Mouse (Mus musculus) embryonic fibroblast, embryonic 13.5 days (primary cell): ENCODE measurements around the gene Mkrn2. TPM values are rescaled to one million over a fixed set of nuclear protein-coding genes. Genes with fewer than 3 reads are reported as not detected.

Source experiments
- H3K27ac ChIP-seq: 2 replicates; pipeline ENCODE4 v1.5.1; 2012; ENCODE audit warnings: low read length, control low read depth, inconsistent platforms; ENCODE audit not compliant: insufficient read depth
- H3K4me1 ChIP-seq: 2 replicates; pipeline ENCODE4 v1.6.1; 2011; ENCODE audit warnings: low read length; ENCODE audit not compliant: control insufficient read depth, insufficient read depth
- H3K4me3 ChIP-seq: 2 replicates; pipeline ENCODE4 v1.5.1; 2011; ENCODE audit warnings: mild to moderate bottlenecking, control low read depth, low read length; ENCODE audit not compliant: insufficient read depth
- CTCF ChIP-seq: IDR thresholded peaks from 2 replicates; pipeline ENCODE4 v1.5.1; 2011; ENCODE audit warnings: mild to moderate bottlenecking, control low read depth, low read length, moderate library complexity, borderline replicate concordance; ENCODE audit not compliant: insufficient read depth
- POLR2A ChIP-seq: IDR thresholded peaks from 2 replicates; pipeline ENCODE4 v1.6.1; 2011; ENCODE audit warnings: low read depth, mild to moderate bottlenecking, control low read depth, low read length, moderate library complexity
- polyA plus RNA-seq: library from polyadenylated mRNA; stranded (reverse); fragments of >200 nt; gene quantifications from 2 replicates; pipeline ENCODE4 v1.2.4, GENCODE M21; 2011; ENCODE audit warnings: low read depth; ENCODE audit not compliant: missing spikeins, insufficient read length

Gene Mkrn2
- polyA plus RNA-seq, 1 experiment, result 22.2 TPM

- Histone ChIP-seq H3K27ac (no peak overlapping the region), H3K4me1 (no peaks in the 10 kb centered on the region), H3K4me3 (no peak overlapping the region)
- TF ChIP-seq POLR2A (no peak), CTCF (no peak)
Measured at GRCm38 (mm10) chr6:115582328-115583115, 19.2 kb upstream of the Mkrn2 start.

GRCm38 (mm10) chr6:115583430-115584125 lies 18.1 kb upstream of the Mkrn2 start:
- no peak overlapping the region for H3K27ac ChIP-seq
- H3K4me3 ChIP-seq, result no peak overlapping the region
- TF ChIP-seq CTCF (no peak), POLR2A (no peak)
- H3K4me1 ChIP-seq, result no peaks in the 10 kb centered on the region

DNA sequence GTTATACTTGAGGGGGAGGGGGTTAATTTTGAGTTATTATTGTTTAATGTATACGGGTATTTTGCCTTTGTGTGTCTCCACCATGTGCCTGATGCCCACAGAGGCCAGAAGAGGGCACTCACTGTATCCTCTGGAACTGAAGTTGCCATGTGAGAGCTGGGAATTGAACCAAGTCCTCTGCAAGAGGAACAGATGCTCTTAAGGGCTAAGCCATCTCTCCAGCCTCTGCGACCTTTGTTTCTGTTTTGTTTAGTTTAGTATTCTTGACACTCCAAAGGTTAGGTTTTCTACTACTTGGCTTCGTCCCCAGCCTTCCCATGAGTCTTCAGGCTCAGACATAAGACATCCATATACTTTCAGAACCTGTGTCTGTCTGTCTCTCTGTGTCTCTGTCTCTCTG lies 17.5 kb upstream of the Mkrn2 start:
- no peaks in the 10 kb centered on the region for H3K4me1 ChIP-seq
- no peak overlapping the region for H3K27ac ChIP-seq
- TF ChIP-seq CTCF (no peak), POLR2A (no peak)
- H3K4me3 ChIP-seq, result no peak overlapping the region

GRCm38 (mm10) chr6:115586321-115586720 lies 15.4 kb upstream of the Mkrn2 start:
- no peak overlapping the region for H3K27ac ChIP-seq
- no peak overlapping the region for H3K4me3 ChIP-seq
- H3K4me1 ChIP-seq, result no peaks in the 10 kb centered on the region
- TF ChIP-seq POLR2A (no peak), CTCF (no peak)

GRCm38 (mm10) chr6:115591692-115592359 lies 9.9 kb upstream of the Mkrn2 start:
- Histone ChIP-seq H3K27ac (no peak overlapping the region), H3K4me3 (no peak overlapping the region), H3K4me1 (no peaks in the 10 kb centered on the region)
- TF ChIP-seq CTCF, result no peak
- no peak for TF ChIP-seq POLR2A

GRCm38 (mm10) chr6:115592458-115592857 lies 9.2 kb upstream of the Mkrn2 start, which contains the start of gene Mkrn2os:
TSS of gene Mkrn2os (minus strand) at chr6:115592576.
- no peak for TF ChIP-seq POLR2A
- no peak for TF ChIP-seq CTCF
- H3K4me1 ChIP-seq, result no peaks in the 10 kb centered on the region
- H3K27ac ChIP-seq, result no peak within 1 kb of the TSS
- H3K4me3 ChIP-seq, result no peak within 1 kb of the TSS

DNA sequence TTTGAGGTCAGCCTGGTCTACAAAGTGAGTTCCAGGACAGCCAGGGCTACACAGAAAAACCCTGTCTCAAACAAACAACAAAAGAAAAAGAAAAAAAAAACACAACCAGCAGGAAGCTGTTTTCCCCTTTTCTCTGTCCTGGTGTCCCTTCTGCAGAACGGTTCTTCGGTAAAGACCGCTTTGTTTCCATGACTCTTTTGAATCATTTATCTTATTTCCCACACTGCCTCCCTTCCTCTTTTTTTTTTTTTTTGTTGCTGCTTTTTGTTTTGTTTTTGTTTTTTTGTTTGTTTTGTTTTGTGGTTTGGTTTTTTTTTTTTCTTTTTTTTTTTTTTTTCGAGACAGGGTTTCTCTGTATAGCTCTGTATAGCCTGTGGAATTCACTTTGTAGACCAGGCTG lies 8.4 kb upstream of the Mkrn2 start:
- no peak for TF ChIP-seq CTCF
- TF ChIP-seq POLR2A, result no peak
- H3K4me1 ChIP-seq, result no peaks in the 10 kb centered on the region

GRCm38 (mm10) chr6:115594463-115594862 lies 7.2 kb upstream of the Mkrn2 start:
- Histone ChIP-seq H3K4me3 (no peak overlapping the region), H3K27ac (no peak overlapping the region), H3K4me1 (no peaks in the 10 kb centered on the region)
- no peak for TF ChIP-seq POLR2A
- no peak for TF ChIP-seq CTCF

More for the DNA sequence above, 8.4 kb upstream of the Mkrn2 start:
- Histone ChIP-seq H3K27ac (no peak overlapping the region), H3K4me3 (no peak overlapping the region)

GRCm38 (mm10) chr6:115595667-115596066 lies 6.0 kb upstream of the Mkrn2 start:
- H3K4me3 ChIP-seq, result no peak overlapping the region
- TF ChIP-seq POLR2A, result no peak
- TF ChIP-seq CTCF, result no peak
- H3K4me1 ChIP-seq, result no peaks in the 10 kb centered on the region
- H3K27ac ChIP-seq, result no peak overlapping the region

DNA sequence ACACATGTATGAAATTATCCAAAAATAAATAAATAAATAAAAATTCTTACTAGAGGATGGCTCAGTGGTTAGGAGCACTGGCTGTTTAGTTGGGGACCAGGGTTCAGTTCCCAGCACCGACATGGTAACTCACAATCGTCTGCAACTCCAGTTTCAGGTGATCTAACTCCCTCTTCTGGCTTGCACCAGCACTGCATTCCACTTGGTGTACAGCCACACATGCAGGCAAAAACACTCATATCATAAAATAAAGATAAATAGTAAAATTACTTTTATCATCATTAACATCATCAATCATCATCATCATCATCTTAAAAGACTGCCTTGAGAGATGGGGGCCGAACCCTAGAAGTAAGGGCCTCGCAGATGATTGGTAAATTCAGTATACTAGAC lies 384 bp upstream of the Mkrn2 start:
- no peak overlapping the region for H3K27ac ChIP-seq
- TF ChIP-seq CTCF (no peak), POLR2A (no peak)
- no peak overlapping the region for H3K4me3 ChIP-seq
- no peaks in the 10 kb centered on the region for H3K4me1 ChIP-seq
